Mouse (Mus musculus) hindbrain, postnatal 0 days (tissue): Measurements from ENCODE around the gene Rprd1b. TPM values are rescaled to one million over a fixed set of nuclear protein-coding genes. Genes with fewer than 3 reads are reported as not detected.

Source experiments
- ATAC-seq: fragments of 200-750 bp; cut with Nextera tagmentation; 2 replicates; pipeline ENCODE4 v1.8.0; 2017; ENCODE audit warnings: mild to moderate bottlenecking, moderate TSS enrichment, moderate library complexity
- DNase-seq: peaks from one replicate; pipeline ENCODE4 v3.0.0-alpha.2; 2015; ENCODE audit warnings: low spot score
- H3K27ac ChIP-seq: fragments of 300-500 bp; sonication (generic); 2 replicates; pipeline ENCODE4 v1.5.1; 2014; ENCODE audit warnings: mild to moderate bottlenecking
- H3K27me3 ChIP-seq: fragments of 300-500 bp; sonication (generic); 2 replicates; pipeline ENCODE4 v1.6.1; 2014; ENCODE audit warnings: low read length, mixed read lengths; ENCODE audit not compliant: insufficient read depth
- H3K36me3 ChIP-seq: fragments of 300-500 bp; sonication (generic); 2 replicates; pipeline ENCODE4 v1.6.1; 2014; ENCODE audit warnings: low read length, mixed read lengths; ENCODE audit not compliant: insufficient read depth
- H3K4me1 ChIP-seq: fragments of 300-500 bp; sonication (generic); 2 replicates; pipeline ENCODE4 v1.6.1; 2014; ENCODE audit warnings: antibody characterized with exemption, low read length, mixed read lengths; ENCODE audit not compliant: insufficient read depth
- H3K4me2 ChIP-seq: fragments of 300-500 bp; sonication (generic); 2 replicates; pipeline ENCODE4 v1.6.1; 2014; ENCODE audit warnings: low read depth, mild to moderate bottlenecking, low read length, moderate library complexity, mixed read lengths
- H3K4me3 ChIP-seq: fragments of 300-500 bp; sonication (generic); 2 replicates; pipeline ENCODE4 v1.5.1; 2014; ENCODE audit warnings: low read length
- H3K9ac ChIP-seq: fragments of 300-500 bp; sonication (generic); replicated peaks from 2 replicates; pipeline ENCODE4 v1.6.1; 2014; ENCODE audit warnings: mild to moderate bottlenecking, low read length, moderate library complexity, mixed read lengths
- H3K9me3 ChIP-seq: fragments of 300-500 bp; sonication (generic); 2 replicates; pipeline ENCODE4 v1.6.1; 2016; ENCODE audit warnings: low read length, mixed read lengths
- CTCF ChIP-seq: IDR thresholded peaks from 2 replicates; pipeline ENCODE4 v1.5.1; 2016; ENCODE audit warnings: antibody characterized with exemption, control low read depth, low read depth
- WGBS: fragments of 180-500 bp; shearing (Covaris S2); extraction: QIAGEN DNeasy Blood & Tissue Kit; methylation state at CpG from one replicate; pipeline ENCODE4 v1.1.7; 2014; 5-methylcytosine and 5-hydroxymethylcytosine counted together
- polyA plus RNA-seq: library from polyadenylated mRNA; unstranded; fragments of >200 nt; fragmentation: Nextera tagmentation; extraction: Ambion mirVana; gene quantifications from 2 replicates; pipeline ENCODE4 v1.2.1, GENCODE M21; 2015
- total RNA-seq: library from RNA; depleted of rRNA; stranded (reverse); fragments of >200 nt; gene quantifications from 2 replicates; pipeline ENCODE4 v1.2.3, GENCODE M21; 2014

Rprd1b gene
- total and polyA plus RNA-seq, 2 experiments from 2014 or later, result 19.8 to 31.3 TPM

DNA sequence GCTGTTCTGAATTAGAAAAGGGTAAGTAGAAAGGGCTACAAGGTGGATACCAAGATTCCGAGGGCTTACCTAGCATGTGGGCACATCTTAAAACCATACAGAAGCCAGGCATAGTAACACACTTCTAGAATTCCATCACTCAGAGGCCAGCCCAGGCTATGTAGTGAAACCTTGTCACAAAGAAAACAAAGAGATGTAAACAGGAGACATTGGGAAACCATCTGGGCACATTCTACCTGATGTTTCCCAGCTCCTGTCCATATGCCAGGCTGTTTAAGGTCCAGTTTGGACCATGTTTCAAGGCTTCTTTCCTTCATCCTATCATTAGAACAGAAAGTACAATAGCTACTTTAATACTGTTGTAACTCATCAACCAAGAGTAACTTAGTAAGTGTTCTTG lies 9.3 kb downstream of the Rprd1b start:
- H3K4me2 ChIP-seq, result no peak overlapping the region
- no peak for ATAC-seq
- H3K36me3 ChIP-seq, result no peaks in the 10 kb centered on the region
- DNase-seq, result no peak
- no peaks in the 10 kb centered on the region for H3K27me3 ChIP-seq
- no peak for TF ChIP-seq CTCF
- no peak overlapping the region for H3K4me3 ChIP-seq
- WGBS, result 93% methylated on average over 1 of the region's 1 CpGs
- H3K9me3 ChIP-seq, result no peaks in the 10 kb centered on the region
- H3K9ac ChIP-seq, result no peak overlapping the region
- no peak overlapping the region for H3K27ac ChIP-seq
- no peaks in the 10 kb centered on the region for H3K4me1 ChIP-seq

DNA sequence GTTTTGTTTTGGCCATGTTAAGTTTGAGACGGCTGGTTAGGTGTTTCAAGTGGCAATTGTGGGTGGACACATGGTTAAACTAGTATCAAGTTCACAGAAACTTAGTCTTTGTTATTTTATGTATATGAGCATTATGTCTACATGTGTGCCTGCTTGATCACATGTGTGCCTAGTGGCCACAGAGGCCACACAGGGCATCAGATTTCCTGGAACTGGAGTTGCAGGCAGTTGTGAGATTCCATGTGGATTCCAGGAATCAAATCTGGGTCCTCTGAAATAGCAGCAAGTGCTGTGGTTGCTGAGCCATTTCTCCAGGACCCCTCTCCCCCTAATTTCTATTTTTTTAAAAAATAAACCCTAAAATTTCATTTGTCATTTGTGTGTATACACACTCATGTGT lies 11.4 kb downstream of the Rprd1b start:
- Histone ChIP-seq H3K27ac (no peak overlapping the region), H3K36me3 (peaks cover 13% of the 10 kb centered on the region), H3K9me3 (no peaks in the 10 kb centered on the region), H3K4me2 (no peak overlapping the region), H3K9ac (no peak overlapping the region), H3K4me1 (no peaks in the 10 kb centered on the region), H3K27me3 (no peaks in the 10 kb centered on the region), H3K4me3 (no peak overlapping the region)
- no peak for TF ChIP-seq CTCF
- DNase-seq (no peak), ATAC-seq (no peak)
- WGBS, result 79% methylated on average over 1 of the region's 1 CpGs

DNA sequence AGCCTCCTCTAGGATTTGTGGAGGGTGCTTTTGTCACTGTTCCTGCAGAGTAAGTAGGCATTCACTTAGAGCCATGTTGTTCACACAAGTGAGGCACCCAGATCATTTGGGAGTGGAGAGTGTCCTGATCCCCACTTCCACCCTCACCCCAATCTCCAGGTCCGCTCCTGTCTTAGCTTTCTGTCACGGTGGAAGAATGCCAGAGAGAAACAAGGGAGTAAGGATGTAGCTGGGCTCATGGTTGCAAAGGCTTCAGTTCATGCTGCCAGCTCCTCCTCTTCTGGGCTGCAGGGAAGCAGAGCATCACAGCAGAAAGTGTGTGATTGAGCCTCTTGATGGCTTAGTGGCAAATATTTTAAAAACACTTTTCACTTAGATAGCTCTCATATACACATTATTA lies 12.1 kb downstream of the Rprd1b start:
- ATAC-seq (no peak), DNase-seq (no peak)
- Histone ChIP-seq H3K4me2 (no peak overlapping the region), H3K9me3 (no peaks in the 10 kb centered on the region), H3K36me3 (peaks cover 17% of the 10 kb centered on the region), H3K9ac (no peak overlapping the region), H3K4me1 (no peaks in the 10 kb centered on the region), H3K27ac (no peak overlapping the region), H3K27me3 (no peaks in the 10 kb centered on the region), H3K4me3 (no peak overlapping the region)
- TF ChIP-seq CTCF, result no peak
- WGBS, result 88% methylated on average over 2 of the region's 2 CpGs

DNA sequence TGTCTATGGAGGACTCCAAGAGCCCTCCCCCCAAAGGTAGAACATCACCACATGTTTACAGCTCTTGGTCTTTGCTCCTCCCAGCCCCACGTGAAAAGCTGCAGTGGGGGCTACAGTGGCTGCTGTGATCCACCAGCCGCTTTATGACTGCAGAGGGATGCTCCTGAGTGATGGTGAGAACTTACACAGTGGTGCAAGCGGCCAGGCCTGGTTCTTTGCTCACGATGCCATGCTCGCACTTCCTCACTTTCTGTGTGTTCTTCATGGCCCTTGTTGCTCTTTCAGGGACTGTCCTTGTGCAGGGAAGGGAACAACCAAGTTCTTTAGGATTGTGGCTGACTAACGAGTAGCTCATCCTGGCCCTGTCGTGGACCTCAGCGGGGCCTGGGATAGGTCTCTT lies 15.2 kb downstream of the Rprd1b start:
- H3K27ac ChIP-seq, result no peak overlapping the region
- no peak overlapping the region for H3K9ac ChIP-seq
- H3K36me3 ChIP-seq, result peaks cover 28% of the 10 kb centered on the region
- no peak overlapping the region for H3K4me3 ChIP-seq
- TF ChIP-seq CTCF, result no peak
- ATAC-seq, result no peak
- 92% methylated on average over 8 of the region's 8 CpGs for WGBS
- H3K9me3 ChIP-seq, result no peaks in the 10 kb centered on the region
- no peaks in the 10 kb centered on the region for H3K27me3 ChIP-seq
- H3K4me2 ChIP-seq, result no peak overlapping the region
- no peak for DNase-seq
- no peaks in the 10 kb centered on the region for H3K4me1 ChIP-seq

DNA sequence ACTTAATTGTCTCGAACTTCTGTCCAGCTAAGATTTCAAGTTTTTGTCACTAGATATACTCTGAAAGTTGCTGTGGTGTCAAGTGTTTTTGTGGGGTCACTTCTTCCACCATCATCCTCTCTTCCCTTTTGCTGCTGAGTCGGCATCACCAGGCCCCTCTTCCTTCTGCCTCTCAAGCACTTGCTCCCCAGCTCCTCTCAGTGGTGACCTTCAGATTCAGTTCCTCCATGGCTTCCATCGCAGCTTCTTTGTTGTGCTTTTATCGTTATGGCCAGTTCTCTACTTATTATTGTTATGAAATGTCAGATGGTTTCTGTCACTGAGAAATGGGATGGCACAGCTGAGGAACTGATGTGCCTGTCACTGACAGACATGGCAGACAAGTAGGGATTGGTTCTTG lies 17.9 kb downstream of the Rprd1b start:
- H3K36me3 ChIP-seq, result peaks cover 40% of the 10 kb centered on the region
- ATAC-seq (no peak), DNase-seq (no peak)

DNA sequence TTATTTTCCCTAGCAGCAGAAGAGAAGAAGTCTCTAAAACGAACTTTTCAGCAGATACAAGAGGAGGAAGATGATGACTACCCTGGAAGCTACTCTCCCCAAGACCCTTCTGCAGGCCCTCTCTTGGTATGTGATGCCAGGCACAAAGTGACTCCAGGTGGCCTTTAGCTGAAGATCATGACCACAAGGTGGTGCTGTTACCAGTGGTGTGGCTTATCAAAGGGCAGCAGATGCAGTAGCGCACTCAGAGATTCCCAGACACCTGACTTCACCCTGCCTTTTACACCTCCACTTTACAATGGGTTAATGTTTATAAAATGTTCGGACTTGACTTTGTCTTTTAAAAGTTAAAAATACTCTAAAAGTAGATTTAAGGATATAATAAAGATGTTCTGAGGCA lies 19.6 kb downstream of the Rprd1b start:
- Histone ChIP-seq H3K36me3 (peaks cover 48% of the 10 kb centered on the region), H3K27ac (no peak overlapping the region), H3K9ac (no peak overlapping the region), H3K4me1 (no peaks in the 10 kb centered on the region), H3K9me3 (no peaks in the 10 kb centered on the region), H3K4me3 (no peak overlapping the region), H3K27me3 (no peaks in the 10 kb centered on the region), H3K4me2 (no peak overlapping the region)
- 64% methylated on average over 3 of the region's 3 CpGs for WGBS
- ATAC-seq, result no peak
- TF ChIP-seq CTCF, result peak; percentile 75
- peak; percentile 75 for DNase-seq

More for the DNA sequence above, 17.9 kb downstream of the Rprd1b start:
- Histone ChIP-seq H3K4me1 (no peaks in the 10 kb centered on the region), H3K27me3 (no peaks in the 10 kb centered on the region), H3K27ac (no peak overlapping the region), H3K9me3 (no peaks in the 10 kb centered on the region), H3K9ac (no peak overlapping the region), H3K4me2 (no peak overlapping the region), H3K4me3 (no peak overlapping the region)
- TF ChIP-seq CTCF, result peak; percentile 6; the same call in 1 of the 2 replicates
- WGBS, result 72% methylated on average over 4 of the region's 4 CpGs

DNA sequence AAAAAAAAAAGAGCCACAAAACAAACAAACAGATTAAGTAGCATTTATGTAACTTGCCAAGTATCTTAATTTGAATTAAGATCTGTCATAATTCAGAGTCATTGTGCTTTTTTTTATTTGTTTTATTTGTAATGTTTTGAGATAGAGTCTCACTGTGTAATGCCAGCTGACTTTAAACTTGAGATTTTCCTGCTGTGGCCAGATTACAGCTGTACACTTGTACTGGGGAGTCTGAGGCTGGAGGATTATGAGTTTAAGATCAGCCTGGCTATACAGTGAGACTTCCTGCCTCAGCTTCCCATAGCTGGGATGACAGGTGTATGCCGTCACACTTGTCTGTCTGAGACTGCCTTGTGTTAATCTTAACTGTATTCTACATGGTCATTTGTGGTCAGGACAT lies 20.4 kb downstream of the Rprd1b start:
- H3K9me3 ChIP-seq, result no peaks in the 10 kb centered on the region
- no peak overlapping the region for H3K9ac ChIP-seq
- no peak overlapping the region for H3K4me2 ChIP-seq
- H3K36me3 ChIP-seq, result peaks cover 43% of the 10 kb centered on the region
- no peak for TF ChIP-seq CTCF
- H3K27ac ChIP-seq, result no peak overlapping the region
- WGBS, result 96% methylated on average over 1 of the region's 1 CpGs
- H3K4me3 ChIP-seq, result no peak overlapping the region
- no peaks in the 10 kb centered on the region for H3K27me3 ChIP-seq
- no peak for ATAC-seq
- no peak for DNase-seq
- no peaks in the 10 kb centered on the region for H3K4me1 ChIP-seq

DNA sequence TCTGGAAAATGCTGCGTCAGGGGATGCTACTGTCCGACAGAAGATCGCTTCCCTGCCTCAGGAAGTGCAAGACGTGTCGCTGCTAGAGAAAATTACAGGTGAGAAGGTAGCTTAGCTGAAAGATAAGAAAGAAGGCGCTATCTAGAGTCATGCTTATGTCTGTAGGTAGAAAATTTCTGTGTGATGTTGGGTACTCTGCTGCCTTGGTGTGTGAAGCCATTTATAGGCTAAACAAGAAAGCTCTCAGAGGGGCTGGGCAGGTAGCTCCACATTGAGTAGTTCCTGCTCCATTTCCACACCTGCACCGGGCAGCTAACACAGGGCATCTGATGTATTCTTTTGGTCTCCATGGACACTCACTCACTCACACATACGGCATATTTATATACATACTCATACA lies 21.8 kb downstream of the Rprd1b start:
- H3K9me3 ChIP-seq, result no peaks in the 10 kb centered on the region
- H3K36me3 ChIP-seq, result peaks cover 31% of the 10 kb centered on the region
- no peaks in the 10 kb centered on the region for H3K4me1 ChIP-seq
- H3K4me3 ChIP-seq, result no peak overlapping the region
- TF ChIP-seq CTCF, result no peak
- H3K4me2 ChIP-seq, result no peak overlapping the region
- 96% methylated on average over 8 of the region's 8 CpGs for WGBS
- H3K27me3 ChIP-seq, result no peaks in the 10 kb centered on the region
- H3K9ac ChIP-seq, result no peak overlapping the region
- no peak overlapping the region for H3K27ac ChIP-seq
- ATAC-seq (no peak), DNase-seq (no peak)
